Mouse (Mus musculus) T-helper 17 cell (primary cell): Measurements from ENCODE around the gene Zscan4f.

ENCODE experiments used
- in situ Hi-C, 2 experiments: fragments of 300-600 bp; cut with MboI, MseI; formaldehyde crosslinking; loops; 1 replicate in 1 of 2; 2 replicates in 1 of 2; pipeline ENCODE4 v1.15.1; 2025; ENCODE audit warnings: high pct_unique_total_duplicates in 2 of 2

Gene Zscan4f

DNA sequence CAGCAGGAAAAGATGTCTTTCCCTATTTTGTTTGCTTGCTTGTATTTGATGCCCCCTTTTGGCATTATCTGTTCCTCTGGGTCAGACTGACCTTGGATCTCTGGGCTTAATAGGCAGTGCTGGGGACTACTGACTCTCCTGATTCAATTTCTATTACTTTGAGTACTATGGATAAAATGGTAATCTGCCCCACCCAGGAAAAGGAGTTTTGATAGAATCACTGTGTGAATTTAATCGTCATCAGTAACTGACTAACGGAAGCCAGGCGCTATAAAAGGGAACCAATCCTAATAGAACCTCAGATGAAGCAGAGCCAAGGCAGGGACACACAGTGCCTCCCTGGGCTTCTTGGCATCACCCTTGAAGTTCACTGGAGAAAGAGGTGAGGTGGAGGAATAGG, at the start of gene Zscan4f:
TSS of gene Zscan4f (plus strand) at position 301 of the 400 bp plus-strand sequence.
- in situ Hi-C loops, result loop anchor here (10.0 to 25.0 kb wide), 4 partner anchors 90 to 393 kb away; partner anchors contain the start of gene Zscan4c (in 1 of the 2)

- in situ Hi-C loops, result loop anchor here (25.0 kb wide), 2 partner anchors 103 to 197 kb away; no protein-coding TSS in a partner anchor
Measured at GRCm38 (mm10) chr7:11384641-11385040, 13.1 kb upstream of the Zscan4f start.
